Mouse (Mus musculus) embryonic facial prominence, embryonic 10.5 days (tissue): ENCODE data around the gene Gcnt7. TPM values are rescaled to one million over a fixed set of nuclear protein-coding genes. Genes with fewer than 3 reads are reported as not detected.

Experiments used
- DNase-seq: peaks from one replicate; pipeline ENCODE4 v3.0.0-alpha.2; 2017; ENCODE audit warnings: low spot score
- H3K27ac ChIP-seq: fragments of 300-500 bp; sonication (generic); replicated peaks from 2 replicates; pipeline ENCODE4 v1.5.1; 2016; ENCODE audit warnings: mild to moderate bottlenecking
- H3K27me3 ChIP-seq: fragments of 300-500 bp; sonication (generic); replicated peaks from 2 replicates; pipeline ENCODE4 v1.6.1; 2016; ENCODE audit warnings: low read depth, mild to moderate bottlenecking; ENCODE audit not compliant: poor library complexity, severe bottlenecking
- H3K36me3 ChIP-seq: fragments of 300-500 bp; sonication (generic); replicated peaks from 2 replicates; pipeline ENCODE4 v1.6.1; 2016; ENCODE audit warnings: mild to moderate bottlenecking, moderate library complexity
- H3K4me1 ChIP-seq: fragments of 300-500 bp; sonication (generic); 2 replicates; pipeline ENCODE4 v1.6.1; 2016
- H3K4me3 ChIP-seq: fragments of 300-500 bp; sonication (generic); 2 replicates; pipeline ENCODE4 v1.5.1; 2016; ENCODE audit warnings: mild to moderate bottlenecking, moderate library complexity
- H3K9me3 ChIP-seq: fragments of 300-500 bp; sonication (generic); 2 replicates; pipeline ENCODE4 v1.6.1; 2016; ENCODE audit warnings: mild to moderate bottlenecking
- WGBS: fragments of 180-500 bp; shearing (Covaris S2); methylation state at CpG from one replicate; pipeline ENCODE4 v1.1.7; 2016; 5-methylcytosine and 5-hydroxymethylcytosine counted together
- polyA plus RNA-seq: library from polyadenylated mRNA; unstranded; fragments of >200 nt; fragmentation: Nextera tagmentation; extraction: Ambion mirVana; gene quantifications from 2 replicates; pipeline ENCODE4 v1.2.1, GENCODE M21; 2016

The Gcnt7 gene
- polyA plus RNA-seq, 1 experiment from 2014 or later, result 1.6 TPM

- whole genome bisulfite sequencing, result 41% methylated on average over 3 of the region's 3 CpGs
- peaks cover 4% of the 10 kb centered on the region; the same call in 1 of the 2 replicates for H3K27me3 ChIP-seq
- no peak for DNase-seq
- H3K4me1 ChIP-seq, result peaks cover 16% of the 10 kb centered on the region
- 0 out of 2 replicates have a peak, but pooled peaks cover under 1% of the 10 kb centered on the region for H3K36me3 ChIP-seq
- H3K27ac ChIP-seq, result no peak overlapping the region
- H3K9me3 ChIP-seq, result no peaks in the 10 kb centered on the region
- no peak overlapping the region for H3K4me3 ChIP-seq
Observed at GRCm38 (mm10) chr2:172477350-172477749, 19.0 kb upstream of the Gcnt7 start.

DNA sequence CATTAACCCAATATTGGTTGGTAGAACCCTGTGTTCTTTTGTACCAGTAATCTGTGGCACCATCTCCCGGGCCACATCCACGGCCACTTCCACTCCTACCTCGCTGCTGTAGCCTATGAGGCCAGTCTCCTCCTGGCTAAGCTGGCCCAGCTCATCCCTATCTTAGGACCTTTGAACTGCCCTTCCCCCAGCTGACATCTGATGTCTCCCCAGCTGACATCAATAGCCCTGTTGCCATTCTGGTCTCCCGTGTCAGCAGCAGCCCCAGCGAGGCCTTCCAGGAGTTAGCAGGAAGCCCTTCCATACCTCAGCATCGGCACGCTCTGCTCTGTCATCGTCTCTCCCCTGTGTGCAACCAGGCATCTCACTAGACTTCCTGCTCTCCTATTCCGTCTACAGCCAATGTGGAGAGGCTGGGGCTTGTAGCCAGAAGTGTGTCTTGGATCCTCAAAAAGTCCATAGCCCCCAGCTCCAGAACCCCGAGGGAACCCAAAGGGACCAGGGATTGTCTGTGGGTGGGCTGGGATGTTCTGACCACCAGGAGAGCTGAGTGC, 18.4 kb upstream of the Gcnt7 start:
- WGBS, result 35% methylated on average over 10 of the region's 10 CpGs
- H3K9me3 ChIP-seq, result no peaks in the 10 kb centered on the region

DNA sequence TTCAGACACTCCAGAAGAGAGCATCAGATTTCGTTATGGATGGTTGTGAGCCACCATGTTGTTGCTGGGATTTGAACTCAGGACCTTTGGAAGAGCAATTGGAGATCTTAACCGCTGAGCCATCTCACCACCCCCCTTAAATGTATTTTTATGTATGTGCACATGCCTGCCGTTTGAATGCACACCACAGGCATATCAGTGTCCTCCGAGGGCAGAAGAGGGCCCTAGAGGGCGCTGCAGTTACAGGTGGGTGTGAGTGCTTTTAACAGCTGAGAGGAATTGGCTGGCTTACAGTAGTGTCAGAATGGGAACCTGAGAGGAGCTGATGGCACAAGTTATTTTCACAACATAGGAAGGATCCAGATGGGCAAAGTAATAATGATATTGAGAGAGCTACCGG, 16.6 kb upstream of the Gcnt7 start:
- no peak overlapping the region for H3K4me3 ChIP-seq
- H3K9me3 ChIP-seq, result no peaks in the 10 kb centered on the region
- peaks cover 4% of the 10 kb centered on the region; the same call in 1 of the 2 replicates for H3K27me3 ChIP-seq
- H3K27ac ChIP-seq, result no peak overlapping the region
- H3K36me3 ChIP-seq, result peaks cover 10% of the 10 kb centered on the region
- DNase-seq, result peak; percentile 34
- H3K4me1 ChIP-seq, result peaks cover 16% of the 10 kb centered on the region
- WGBS, result 33% methylated on average over 6 of the region's 6 CpGs

More for the DNA sequence above, 18.4 kb upstream of the Gcnt7 start:
- Histone ChIP-seq H3K4me3 (no peak overlapping the region), H3K27me3 (peaks cover 4% of the 10 kb centered on the region; the same call in 1 of the 2 replicates), H3K36me3 (0 out of 2 replicates have a peak, but pooled peaks cover 4% of the 10 kb centered on the region), H3K27ac (no peak overlapping the region), H3K4me1 (peaks cover 16% of the 10 kb centered on the region)
- no peak for DNase-seq

- WGBS, result 85% methylated on average over 8 of the region's 8 CpGs
- peaks cover 4% of the 10 kb centered on the region; the same call in 1 of the 2 replicates for H3K27me3 ChIP-seq
- no peak overlapping the region for H3K4me3 ChIP-seq
- DNase-seq, result no peak
- no peak overlapping the region for H3K27ac ChIP-seq
- H3K9me3 ChIP-seq, result no peaks in the 10 kb centered on the region
- H3K4me1 ChIP-seq, result peaks cover 16% of the 10 kb centered on the region
- peaks cover 24% of the 10 kb centered on the region for H3K36me3 ChIP-seq
Observed at GRCm38 (mm10) chr2:172473591-172473990, 15.2 kb upstream of the Gcnt7 start.

DNA sequence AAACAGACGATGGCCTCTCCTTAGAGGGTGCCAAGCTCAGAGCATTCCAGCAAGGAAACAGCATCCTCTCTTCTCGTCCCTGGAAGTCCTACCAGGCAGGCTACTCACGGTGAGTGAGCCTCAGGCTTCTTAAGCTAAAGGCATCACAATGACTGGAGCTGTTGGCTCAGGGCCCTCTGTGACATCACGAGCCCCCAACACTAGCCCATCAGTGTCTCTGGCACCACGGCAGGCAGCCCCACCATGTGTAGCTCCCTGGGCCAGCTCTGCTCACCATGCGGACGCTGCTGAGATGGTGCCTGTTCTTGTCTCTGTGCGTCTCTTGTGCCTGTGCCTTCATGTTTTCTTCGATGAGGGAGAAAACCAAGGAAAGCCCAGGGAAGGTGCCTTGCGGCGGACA, 13.9 kb upstream of the Gcnt7 start, which contains the start of gene Fam209:
Fam209 (plus strand) TSS at position 203 of the 400 bp plus-strand sequence.
- Histone ChIP-seq H3K4me1 (peaks cover 11% of the 10 kb centered on the region), H3K27me3 (peaks cover 4% of the 10 kb centered on the region; the same call in 1 of the 2 replicates), H3K36me3 (peaks cover 36% of the 10 kb centered on the region), H3K4me3 (no peak within 1 kb of the TSS), H3K9me3 (no peaks in the 10 kb centered on the region), H3K27ac (no peak within 1 kb of the TSS)
- no peak for DNase-seq
- WGBS, result 85% methylated on average over 11 of the region's 11 CpGs

GRCm38 (mm10) chr2:172468346-172468819, 10.0 kb upstream of the Gcnt7 start:
- Histone ChIP-seq H3K9me3 (no peaks in the 10 kb centered on the region), H3K27me3 (no peaks in the 10 kb centered on the region), H3K36me3 (peaks cover 73% of the 10 kb centered on the region), H3K4me1 (peaks cover 2% of the 10 kb centered on the region; the same call in 1 of the 2 replicates), H3K27ac (no peak overlapping the region), H3K4me3 (no peak overlapping the region)
- WGBS, result 86% methylated on average over 11 of the region's 11 CpGs
- DNase-seq, result no peak

DNA sequence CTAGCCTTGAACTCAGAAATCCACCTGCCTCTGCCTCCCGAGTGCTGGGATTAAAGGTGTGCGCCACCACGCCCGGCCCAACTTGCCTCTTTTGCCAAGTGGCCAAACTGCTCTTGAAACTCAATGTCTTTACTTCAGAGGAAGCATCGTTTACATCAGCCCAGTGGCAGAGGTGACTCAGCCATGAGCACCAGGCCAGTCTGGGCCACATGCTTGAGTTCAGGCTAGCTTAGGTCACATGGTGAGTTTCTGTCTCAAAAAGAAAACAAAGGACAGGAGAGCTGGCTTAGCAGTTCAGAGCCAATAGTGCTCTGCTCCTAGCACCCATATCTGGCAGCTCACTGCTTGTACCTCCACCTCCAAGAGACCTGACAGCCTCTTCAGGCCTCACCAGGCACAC, 8.8 kb upstream of the Gcnt7 start:
- H3K27me3 ChIP-seq, result no peaks in the 10 kb centered on the region
- no peak for DNase-seq
- 94% methylated on average over 5 of the region's 5 CpGs for WGBS

GRCm38 (mm10) chr2:172466427-172467132, 8.2 kb upstream of the Gcnt7 start:
- no peaks in the 10 kb centered on the region for H3K27me3 ChIP-seq
- no peaks in the 10 kb centered on the region for H3K4me1 ChIP-seq
- H3K27ac ChIP-seq, result no peak overlapping the region
- peaks cover 87% of the 10 kb centered on the region for H3K36me3 ChIP-seq
- WGBS, result 89% methylated on average over 11 of the region's 11 CpGs
- H3K9me3 ChIP-seq, result no peaks in the 10 kb centered on the region
- DNase-seq, result no peak
- H3K4me3 ChIP-seq, result no peak overlapping the region

More for the DNA sequence above, 8.8 kb upstream of the Gcnt7 start:
- peaks cover 84% of the 10 kb centered on the region for H3K36me3 ChIP-seq
- no peak overlapping the region for H3K27ac ChIP-seq
- H3K9me3 ChIP-seq, result no peaks in the 10 kb centered on the region
- no peak overlapping the region for H3K4me3 ChIP-seq
- no peaks in the 10 kb centered on the region for H3K4me1 ChIP-seq

DNA sequence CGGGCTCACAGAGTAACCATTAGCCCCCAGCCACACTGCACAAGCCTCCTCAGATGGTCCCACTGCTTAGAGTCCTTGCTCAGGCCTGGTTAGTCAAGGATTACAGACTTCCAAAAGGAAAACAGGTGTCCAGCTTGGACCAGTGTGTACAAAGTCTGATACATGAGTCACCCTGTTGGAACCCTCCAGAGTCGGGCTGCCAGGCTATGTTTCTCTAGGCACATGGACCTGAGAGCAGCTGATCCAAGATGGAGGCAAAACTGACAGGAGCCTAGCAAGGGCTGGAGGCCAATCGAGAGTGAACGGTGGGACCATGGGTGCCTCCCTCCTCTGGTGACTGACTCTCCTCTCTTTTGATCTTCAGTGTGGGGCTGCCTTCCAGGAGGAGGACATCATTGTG, 4.4 kb upstream of the Gcnt7 start:
- no peak for DNase-seq
- no peaks in the 10 kb centered on the region for H3K9me3 ChIP-seq
- no peaks in the 10 kb centered on the region for H3K27me3 ChIP-seq
- H3K27ac ChIP-seq, result no peak overlapping the region
- peaks cover 82% of the 10 kb centered on the region for H3K36me3 ChIP-seq
- H3K4me3 ChIP-seq, result no peak overlapping the region
- 91% methylated on average over 4 of the region's 4 CpGs for WGBS
- peaks cover 10% of the 10 kb centered on the region for H3K4me1 ChIP-seq

DNA sequence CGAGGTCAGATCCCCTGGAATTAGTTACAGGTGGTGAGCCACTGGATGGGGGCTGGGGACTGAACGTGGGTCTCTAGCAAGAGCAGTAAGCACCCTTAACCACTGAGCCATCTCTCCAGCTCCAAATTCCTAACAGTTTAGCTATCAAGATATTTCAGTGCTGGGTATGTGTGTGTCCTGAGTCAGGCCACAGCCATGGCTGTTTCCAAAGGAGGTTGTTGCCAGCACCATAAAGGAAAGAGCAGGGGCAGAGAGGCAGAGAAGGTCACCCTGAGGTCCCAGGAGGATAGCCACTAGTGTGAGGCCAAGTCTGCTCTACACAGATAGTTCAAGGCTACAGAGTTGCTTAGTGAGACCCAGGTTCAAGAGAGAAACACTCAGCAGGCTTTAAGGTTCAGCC, 2.3 kb upstream of the Gcnt7 start:
- peaks cover 10% of the 10 kb centered on the region for H3K4me1 ChIP-seq
- H3K4me3 ChIP-seq, result no peak overlapping the region
- no peak overlapping the region for H3K27ac ChIP-seq
- peaks cover 71% of the 10 kb centered on the region for H3K36me3 ChIP-seq
- WGBS, result 71% methylated on average over 2 of the region's 2 CpGs
- peak; percentile 41 for DNase-seq
- no peaks in the 10 kb centered on the region for H3K9me3 ChIP-seq
- no peaks in the 10 kb centered on the region for H3K27me3 ChIP-seq

DNA sequence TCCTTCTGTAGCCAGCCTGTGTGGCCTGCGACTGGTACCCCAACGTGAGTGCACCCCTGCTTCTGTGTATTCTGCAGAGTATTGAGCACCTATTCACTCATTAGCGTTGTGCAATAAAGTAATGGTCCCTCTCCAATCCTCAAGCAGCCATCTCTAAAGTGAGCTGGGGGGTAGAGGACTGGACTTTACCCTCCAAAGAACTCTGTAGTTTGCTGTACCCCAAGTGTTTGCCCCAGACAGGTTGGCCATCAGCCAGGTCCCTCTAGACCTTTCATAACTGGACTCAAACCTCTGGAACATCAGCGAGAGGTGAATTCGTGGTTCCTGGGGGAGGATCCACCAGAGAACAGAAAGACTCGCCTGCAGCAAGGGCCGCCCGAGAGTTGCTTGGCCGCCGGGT, 5.9 kb downstream of the Gcnt7 start:
- peaks cover 76% of the 10 kb centered on the region for H3K36me3 ChIP-seq
- H3K27me3 ChIP-seq, result no peaks in the 10 kb centered on the region
- 89% methylated on average over 10 of the region's 10 CpGs for whole genome bisulfite sequencing
- no peaks in the 10 kb centered on the region for H3K9me3 ChIP-seq
- no peak overlapping the region for H3K27ac ChIP-seq
- H3K4me1 ChIP-seq, result no peaks in the 10 kb centered on the region
- DNase-seq, result no peak
- H3K4me3 ChIP-seq, result no peak overlapping the region

DNA sequence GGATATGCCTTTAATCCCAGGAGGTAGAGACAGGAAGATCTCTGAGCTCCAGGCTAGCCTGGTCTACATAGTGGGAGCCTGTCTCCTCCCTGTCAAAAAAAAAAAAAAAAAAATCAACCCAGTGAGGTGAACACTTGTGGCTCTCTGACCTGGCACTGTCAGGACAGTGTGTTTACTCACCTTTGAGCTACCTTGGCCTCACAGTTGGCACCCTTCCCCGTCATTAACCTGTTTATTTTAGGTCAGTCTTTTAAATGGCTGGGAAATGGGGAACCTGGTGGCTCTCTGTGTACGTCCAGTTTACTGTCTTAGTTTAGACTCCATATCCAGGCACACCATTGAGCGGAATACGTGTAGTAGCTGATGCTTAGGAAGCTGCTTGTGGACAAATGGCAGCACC, 6.4 kb downstream of the Gcnt7 start:
- no peaks in the 10 kb centered on the region for H3K4me1 ChIP-seq
- H3K36me3 ChIP-seq, result peaks cover 78% of the 10 kb centered on the region
- WGBS, result 95% methylated on average over 4 of the region's 4 CpGs
- H3K4me3 ChIP-seq, result no peak overlapping the region
- no peaks in the 10 kb centered on the region for H3K27me3 ChIP-seq
- no peak for DNase-seq
- no peaks in the 10 kb centered on the region for H3K9me3 ChIP-seq
- H3K27ac ChIP-seq, result no peak overlapping the region

DNA sequence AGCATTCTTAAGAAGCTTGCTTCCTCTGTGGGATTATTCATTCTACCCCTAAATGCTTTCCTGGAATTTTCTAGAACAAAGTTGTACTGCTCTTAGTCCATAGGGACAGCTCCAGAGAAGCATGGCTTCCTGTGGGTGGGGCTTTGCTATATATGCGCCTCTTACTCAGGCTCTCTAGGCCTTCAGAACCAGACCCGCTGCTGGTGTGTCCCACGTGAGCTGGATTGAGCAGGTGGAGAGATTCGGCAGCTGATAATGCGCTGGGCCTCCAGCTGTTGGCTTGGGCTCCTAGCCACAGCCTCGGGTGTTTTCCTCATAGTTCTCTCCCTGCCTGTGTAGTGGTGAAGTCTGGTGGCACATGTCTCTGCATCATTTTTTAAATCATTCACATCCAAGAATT, 7.8 kb downstream of the Gcnt7 start:
- H3K27ac ChIP-seq, result no peak overlapping the region
- WGBS, result 91% methylated on average over 6 of the region's 6 CpGs
- no peak overlapping the region for H3K4me3 ChIP-seq
- no peak for DNase-seq
- H3K9me3 ChIP-seq, result no peaks in the 10 kb centered on the region
- no peaks in the 10 kb centered on the region for H3K4me1 ChIP-seq
- H3K27me3 ChIP-seq, result no peaks in the 10 kb centered on the region
- peaks cover 87% of the 10 kb centered on the region for H3K36me3 ChIP-seq
